Mouse (Mus musculus) cerebellum, adult 9-10 months (tissue): Measurements from ENCODE around the gene Aspscr1.

ENCODE experiments used
- DNase-seq: peaks from one replicate; pipeline ENCODE4 v3.0.0; 2022

The Aspscr1 gene

GRCm38 (mm10) chr11:120719242-120719641 lies 46.5 kb downstream of the Aspscr1 start:
- DNase-seq = no peak

- DNase-seq = no peak
Measured at GRCm38 (mm10) chr11:120719841-120720376, 47.1 kb downstream of the Aspscr1 start.

GRCm38 (mm10) chr11:120720450-120720849 lies 47.7 kb downstream of the Aspscr1 start:
- peak; percentile 94 for DNase-seq

GRCm38 (mm10) chr11:120721124-120722066 lies 48.6 kb downstream of the Aspscr1 start, which contains the start of gene Rac3:
Gene Rac3 (plus strand): TSS chr11:120721470.
- DNase-seq = no peak

- DNase-seq = no peak
Measured at GRCm38 (mm10) chr11:120722067-120722630, 49.4 kb downstream of the Aspscr1 start.

- no peak for DNase-seq
Measured at GRCm38 (mm10) chr11:120722761-120723382, 50.1 kb downstream of the Aspscr1 start.

GRCm38 (mm10) chr11:120723509-120723908 lies 50.7 kb downstream of the Aspscr1 start:
- DNase-seq = no peak

- DNase-seq = peak; percentile 14
Measured at GRCm38 (mm10) chr11:120726243-120727168, 53.7 kb downstream of the Aspscr1 start.

GRCm38 (mm10) chr11:120727169-120727527 lies 54.4 kb downstream of the Aspscr1 start, which contains the start of gene Dcxr:
Gene Dcxr (minus strand): TSS chr11:120727281.
- peak; percentile 91 for DNase-seq

GRCm38 (mm10) chr11:120727564-120727963 lies 54.8 kb downstream of the Aspscr1 start:
- peak; percentile 12 for DNase-seq

- no peak for DNase-seq
Measured at GRCm38 (mm10) chr11:120728530-120729240, 55.9 kb downstream of the Aspscr1 start.

- DNase-seq = peak; percentile 19
Measured at GRCm38 (mm10) chr11:120729432-120730050, 56.8 kb downstream of the Aspscr1 start.

GRCm38 (mm10) chr11:120730331-120730870 lies 57.6 kb downstream of the Aspscr1 start:
- no peak for DNase-seq

GRCm38 (mm10) chr11:120731395-120731794 lies 58.6 kb downstream of the Aspscr1 start:
- no peak for DNase-seq

GRCm38 (mm10) chr11:120731858-120732680 lies 59.3 kb downstream of the Aspscr1 start, which contains the start of gene Cbr2:
Gene Cbr2 (minus strand): TSS chr11:120732114.
- DNase-seq = no peak

- no peak for DNase-seq
Measured at GRCm38 (mm10) chr11:120733521-120733920, 60.7 kb downstream of the Aspscr1 start.

GRCm38 (mm10) chr11:120736424-120736823 lies 63.7 kb downstream of the Aspscr1 start:
- DNase-seq = no peak

- no peak for DNase-seq
Measured at GRCm38 (mm10) chr11:120740981-120741380, 68.2 kb downstream of the Aspscr1 start.

- no peak for DNase-seq
Measured at GRCm38 (mm10) chr11:120744121-120744701, 71.4 kb downstream of the Aspscr1 start.
